Mouse (Mus musculus): Measurements from ENCODE around the gene Sgpp1. TPM values are rescaled to one million over a fixed set of nuclear protein-coding genes. Genes with fewer than 3 reads are reported as not detected.
A peak's percentile ranks its signal among the peaks of the same experiment; 100 is the strongest.

Gene Sgpp1
- total RNA-seq, 2 experiments from 2014 or later = 27.5 to 29.4 TPM

- intact Hi-C loops (cut with DNase I) = no loop called here
- no peak for TF ChIP-seq CTCF (IDR thresholded peaks at IDR 0.05)
- Histone ChIP-seq H3K4me3 (no peak overlapping the region), H3K27ac (no peak overlapping the region)
- no peak for DNase-seq (ENCODE audit: extremely low spot score in 1 of 2, low spot score in 2 of 2)
Measured at GRCm38 (mm10) chr12:75752077-75752476, 16.5 kb upstream of the Sgpp1 start.

DNA sequence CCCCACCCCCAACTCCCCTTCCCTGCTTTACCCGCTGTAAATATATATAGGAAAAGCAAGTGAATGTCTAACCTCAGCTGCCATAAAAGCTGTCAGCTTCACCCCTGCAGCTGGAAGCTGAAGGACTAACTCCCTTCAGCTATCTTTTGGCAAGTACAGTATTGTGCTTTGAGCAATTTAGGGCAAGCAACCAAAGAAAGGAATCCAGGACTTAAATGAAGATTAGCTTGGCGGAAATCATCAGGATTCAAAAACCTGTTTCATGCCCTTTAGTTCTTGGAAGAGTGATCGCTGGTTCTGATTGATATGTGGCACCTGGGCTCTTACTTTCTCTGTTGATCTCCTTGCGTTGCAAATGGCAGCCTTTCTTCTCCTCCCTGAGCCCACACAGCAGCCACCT lies 13.0 kb upstream of the Sgpp1 start:
- Histone ChIP-seq H3K4me3 (no peak overlapping the region), H3K27ac (no peak overlapping the region)
- no peak for TF ChIP-seq CTCF (IDR thresholded peaks at IDR 0.05)
- intact Hi-C loops (cut with DNase I) = no loop called here
- no peak for DNase-seq (ENCODE audit: extremely low spot score in 1 of 2, low spot score in 2 of 2)

DNA sequence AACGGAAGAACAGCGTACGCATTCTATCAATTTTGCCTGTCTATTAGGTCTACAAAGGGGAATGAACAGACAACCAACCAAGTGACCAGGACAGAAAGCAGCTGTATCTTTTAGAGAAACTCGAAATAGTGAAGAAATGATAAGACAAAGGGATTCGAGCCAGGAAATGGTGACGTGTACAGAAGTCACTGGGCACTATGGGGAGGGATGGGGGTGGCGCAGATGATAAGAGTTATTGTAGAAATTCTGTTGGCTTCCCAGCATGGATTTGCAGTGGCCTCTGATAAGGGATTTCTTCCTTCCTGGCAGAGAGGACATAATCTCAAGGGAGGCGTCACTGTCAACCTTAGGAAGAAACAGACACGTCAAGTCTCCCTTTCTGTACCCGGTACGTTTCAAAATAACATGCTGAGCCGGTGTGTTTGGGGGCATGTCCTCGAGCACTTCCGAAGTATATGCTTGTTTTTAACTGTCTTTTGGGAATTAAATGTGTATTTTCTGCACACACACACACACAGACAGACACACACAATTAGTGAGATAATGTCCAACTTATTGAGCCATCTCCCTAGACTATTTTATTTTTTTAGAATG lies 10.3 kb upstream of the Sgpp1 start:
- no peak overlapping the region for H3K4me3 ChIP-seq
- no peak for DNase-seq (ENCODE audit: extremely low spot score in 1 of 2, low spot score in 2 of 2)
- intact Hi-C loops (cut with DNase I) = no loop called here
- H3K27ac ChIP-seq = no peak overlapping the region
- no peak for TF ChIP-seq CTCF (IDR thresholded peaks at IDR 0.05)

DNA sequence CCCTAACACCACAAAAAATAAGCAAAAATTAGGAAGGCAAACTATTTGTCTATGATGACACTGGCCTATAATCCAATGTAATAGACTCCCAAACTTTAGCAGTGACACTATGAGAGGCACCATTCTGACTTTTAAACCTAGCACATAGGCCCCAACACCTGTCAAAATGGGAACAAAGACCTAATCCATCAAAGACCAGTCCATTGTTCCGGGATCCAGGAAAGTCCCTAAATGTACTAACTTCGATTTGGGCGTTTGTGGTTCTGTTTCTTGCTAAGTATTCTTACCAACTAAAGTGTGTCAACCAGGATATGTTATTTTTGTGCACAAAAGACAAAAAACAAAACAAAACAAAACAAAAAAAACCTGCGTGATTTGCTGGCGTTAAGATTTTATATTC lies 6.6 kb upstream of the Sgpp1 start:
- DNase-seq (ENCODE audit: extremely low spot score in 1 of 2, low spot score in 2 of 2) = no peak
- no peak overlapping the region for H3K27ac ChIP-seq
- H3K4me3 ChIP-seq = no peak overlapping the region
- TF ChIP-seq CTCF (IDR thresholded peaks at IDR 0.05) = no peak
- intact Hi-C loops (cut with DNase I) = no loop called here

- TF ChIP-seq CTCF (IDR thresholded peaks at IDR 0.05) = no peak
- intact Hi-C loops (cut with DNase I) = no loop called here
- Histone ChIP-seq H3K4me3 (no peak overlapping the region), H3K27ac (no peak overlapping the region)
- DNase-seq (ENCODE audit: extremely low spot score in 1 of 2, low spot score in 2 of 2) = no peak
Measured at GRCm38 (mm10) chr12:75741273-75741672, 5.7 kb upstream of the Sgpp1 start.

DNA sequence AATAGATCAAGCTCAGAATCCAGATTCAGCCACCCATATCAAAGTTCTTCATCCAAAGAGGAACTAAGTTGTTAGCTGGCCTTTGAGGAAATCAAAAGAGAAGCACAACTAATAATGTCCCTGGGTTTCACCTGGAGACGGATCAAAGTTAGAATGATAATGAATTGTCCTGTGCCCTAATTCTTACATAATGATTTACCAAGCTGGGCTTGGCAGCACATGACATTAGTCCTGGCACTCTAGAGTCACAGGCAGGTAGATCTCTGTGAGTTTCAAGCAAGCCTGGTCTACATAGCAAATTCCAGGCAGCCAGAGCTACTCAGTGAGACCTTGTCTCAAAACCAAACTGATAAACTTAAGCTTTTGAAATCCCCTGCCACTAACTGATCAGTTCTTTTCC lies 4.9 kb upstream of the Sgpp1 start:
- intact Hi-C loops (cut with DNase I) = no loop called here
- DNase-seq (ENCODE audit: extremely low spot score in 1 of 2, low spot score in 2 of 2) = no peak
- H3K27ac ChIP-seq = no peak overlapping the region
- TF ChIP-seq CTCF (IDR thresholded peaks at IDR 0.05) = no peak
- no peak overlapping the region for H3K4me3 ChIP-seq

DNA sequence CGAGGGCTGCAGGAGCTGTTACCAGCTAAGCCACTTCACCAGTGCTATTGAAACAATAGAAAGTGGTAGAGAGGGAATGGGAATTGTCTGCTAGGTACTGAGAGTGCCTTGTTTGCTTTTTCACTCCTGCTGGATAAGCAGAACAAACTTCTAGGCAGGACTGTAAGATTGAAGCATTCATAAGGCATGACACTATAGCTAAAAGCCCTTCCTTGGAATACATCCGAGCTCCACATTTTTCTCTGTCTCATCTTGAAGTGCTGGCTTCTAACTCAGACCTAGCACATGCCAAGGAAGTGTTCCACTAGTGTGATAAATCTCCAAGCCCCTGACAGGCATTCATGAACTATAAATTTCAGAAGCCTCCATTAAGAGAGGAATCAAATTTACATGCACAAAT lies 4.1 kb upstream of the Sgpp1 start:
- no peak overlapping the region for H3K4me3 ChIP-seq
- no peak overlapping the region for H3K27ac ChIP-seq
- intact Hi-C loops (cut with DNase I) = loop anchor here (5.0 kb wide), 1 partner anchor 142 kb away; the partner anchor contains the start of gene Ppp2r5e
- DNase-seq (ENCODE audit: extremely low spot score in 1 of 2, low spot score in 2 of 2) = no peak
- no peak for TF ChIP-seq CTCF (IDR thresholded peaks at IDR 0.05)

GRCm38 (mm10) chr12:75736296-75736695 lies 767 bp upstream of the Sgpp1 start:
- peak overlapping the region; percentile 90; the same call in 1 of the 2 replicates for H3K4me3 ChIP-seq
- intact Hi-C loops (cut with DNase I) = loop anchor here (5.0 kb wide), 1 partner anchor 139 kb away; the partner anchor contains the start of gene Ppp2r5e

DNA sequence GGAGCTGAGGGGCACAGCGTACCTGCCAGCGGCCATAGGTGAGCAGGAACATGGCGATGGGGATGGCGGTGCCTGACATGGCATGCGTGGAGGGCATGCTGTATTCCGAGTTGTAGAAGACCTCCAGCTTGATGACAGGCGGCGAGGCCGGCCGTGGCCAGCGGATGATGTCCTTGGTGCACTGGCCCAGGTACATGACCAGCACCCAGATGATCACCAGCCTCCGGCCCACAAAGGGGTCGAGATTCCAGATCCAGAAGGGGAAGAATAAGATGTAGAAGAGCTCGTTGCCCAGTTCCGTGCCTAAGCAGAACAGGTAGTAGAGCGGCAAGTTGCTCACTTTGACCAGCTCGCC lies 661 bp downstream of the Sgpp1 start:
- Histone ChIP-seq H3K4me3 (peak overlapping the region; percentile 90), H3K27ac (peak overlapping the region; percentile 91)
- intact Hi-C loops (cut with DNase I) = loop anchor here (1.0 to 5.0 kb wide), 2 partner anchors 66 to 138 kb away; partner anchors contain the start of genes Ppp2r5e and Wdr89
- peak in 1 of 2 experiments; percentile 20 for DNase-seq (ENCODE audit: extremely low spot score in 1 of 2, low spot score in 2 of 2)
- no peak for TF ChIP-seq CTCF (IDR thresholded peaks at IDR 0.05)

More at GRCm38 (mm10) chr12:75736296-75736695, 767 bp upstream of the Sgpp1 start:
- H3K27ac ChIP-seq = no peak overlapping the region
- TF ChIP-seq CTCF (IDR thresholded peaks at IDR 0.05) = no peak
- no peak for DNase-seq (ENCODE audit: extremely low spot score in 1 of 2, low spot score in 2 of 2)

GRCm38 (mm10) chr12:75734167-75734566 lies 1.4 kb downstream of the Sgpp1 start:
- TF ChIP-seq CTCF (IDR thresholded peaks at IDR 0.05) = no peak
- DNase-seq (ENCODE audit: extremely low spot score in 1 of 2, low spot score in 2 of 2) = no peak
- intact Hi-C loops (cut with DNase I) = no loop called here
- no peak overlapping the region for H3K27ac ChIP-seq
- H3K4me3 ChIP-seq = peak overlapping the region; percentile 90

GRCm38 (mm10) chr12:75733331-75734070 lies 2.0 kb downstream of the Sgpp1 start:
- Histone ChIP-seq H3K4me3 (peak overlapping the region; percentile 90), H3K27ac (no peak overlapping the region)
- intact Hi-C loops (cut with DNase I) = no loop called here
- TF ChIP-seq CTCF (IDR thresholded peaks at IDR 0.05) = no peak
- no peak for DNase-seq (ENCODE audit: extremely low spot score in 1 of 2, low spot score in 2 of 2)

- H3K4me3 ChIP-seq = no peak overlapping the region
- no peak overlapping the region for H3K27ac ChIP-seq
- TF ChIP-seq CTCF (IDR thresholded peaks at IDR 0.05) = no peak; the same call in 1 of the 2 replicates
- DNase-seq (ENCODE audit: extremely low spot score in 1 of 2, low spot score in 2 of 2) = no peak
- intact Hi-C loops (cut with DNase I) = no loop called here
Measured at GRCm38 (mm10) chr12:75731927-75732443, 3.5 kb downstream of the Sgpp1 start.

Measured in left cerebral cortex, adult 2 months (tissue).